Mouse (Mus musculus) spleen, adult 18-20 months (tissue): ENCODE results near the gene Gtdc1.

Experiments
- DNase-seq, 2 experiments: peaks; one replicate each; pipeline ENCODE4 v3.0.0; 2022; ENCODE audit warnings: mixed read lengths in 2 of 2

Gene Gtdc1

GRCm38 (mm10) chr2:44927482-44927811 lies at the start of gene Gtdc1:
Gene Gtdc1 (minus strand): TSS chr2:44927657.
- DNase-seq, result no peak

DNA sequence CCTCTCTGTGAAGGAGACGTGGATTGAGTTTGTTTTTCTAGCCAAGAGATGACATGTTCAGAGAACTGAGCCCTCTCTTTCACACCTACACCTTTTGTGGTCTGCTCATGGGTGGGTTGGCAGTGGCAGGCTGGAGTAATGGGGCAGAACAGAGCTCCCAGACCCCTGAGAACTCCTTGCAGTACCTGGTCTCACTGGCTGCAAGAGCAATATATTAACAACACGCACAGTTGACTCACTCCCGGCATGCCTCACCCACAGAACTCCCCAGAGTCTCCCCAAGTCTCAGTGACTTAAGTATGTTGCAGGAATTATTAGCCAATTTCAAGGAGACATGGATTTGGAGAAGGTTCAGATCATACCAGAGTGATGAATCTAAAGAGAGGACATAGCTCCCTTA lies 49.6 kb upstream of the Gtdc1 start:
- DNase-seq, result no peak

- no peak for DNase-seq
These were observed 49.0 kb upstream of the Gtdc1 start for GRCm38 (mm10) chr2:44976484-44976883.

DNA sequence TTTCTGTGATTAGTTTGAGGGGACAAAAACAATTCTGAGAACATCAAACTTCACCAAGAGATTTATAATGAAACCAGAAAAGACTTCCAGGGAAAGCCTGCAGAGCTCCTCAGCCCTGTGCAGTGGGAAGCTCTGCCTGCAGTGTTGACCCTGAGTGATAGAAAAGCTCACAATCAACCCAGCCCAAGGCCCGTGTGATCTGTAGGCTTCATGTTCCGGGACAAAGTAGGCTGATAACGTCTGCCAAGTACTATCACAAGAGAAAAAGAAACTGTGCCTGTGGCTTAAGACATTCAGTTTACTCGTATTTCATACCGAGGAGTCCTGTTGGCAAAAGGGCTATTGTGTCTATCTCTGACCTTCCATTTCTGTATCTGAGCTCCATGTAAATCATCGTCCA lies 46.4 kb upstream of the Gtdc1 start:
- no peak for DNase-seq

- no peak for DNase-seq
These were observed 42.7 kb upstream of the Gtdc1 start for GRCm38 (mm10) chr2:44970087-44970646.

GRCm38 (mm10) chr2:44969640-44970039 lies 42.2 kb upstream of the Gtdc1 start:
- DNase-seq, result no peak

DNA sequence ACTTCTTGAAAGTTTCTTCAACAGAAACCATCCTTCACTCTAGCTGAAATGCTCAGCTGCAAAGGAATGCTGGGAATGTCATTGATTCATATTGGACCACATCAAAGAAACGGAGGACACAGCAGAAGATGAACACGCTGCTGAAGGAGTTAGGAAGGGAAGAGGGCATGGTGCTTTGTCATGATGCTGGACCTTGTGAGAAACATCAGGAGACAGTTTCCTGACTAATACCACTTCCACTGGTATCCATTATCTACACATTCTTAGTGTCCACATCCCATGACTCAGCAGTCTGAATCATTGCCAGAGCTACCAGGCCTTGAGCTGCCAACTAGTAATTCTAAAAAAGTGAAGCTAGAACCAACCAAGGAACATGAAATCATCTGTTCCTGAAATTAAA lies 41.8 kb upstream of the Gtdc1 start:
- no peak for DNase-seq

DNA sequence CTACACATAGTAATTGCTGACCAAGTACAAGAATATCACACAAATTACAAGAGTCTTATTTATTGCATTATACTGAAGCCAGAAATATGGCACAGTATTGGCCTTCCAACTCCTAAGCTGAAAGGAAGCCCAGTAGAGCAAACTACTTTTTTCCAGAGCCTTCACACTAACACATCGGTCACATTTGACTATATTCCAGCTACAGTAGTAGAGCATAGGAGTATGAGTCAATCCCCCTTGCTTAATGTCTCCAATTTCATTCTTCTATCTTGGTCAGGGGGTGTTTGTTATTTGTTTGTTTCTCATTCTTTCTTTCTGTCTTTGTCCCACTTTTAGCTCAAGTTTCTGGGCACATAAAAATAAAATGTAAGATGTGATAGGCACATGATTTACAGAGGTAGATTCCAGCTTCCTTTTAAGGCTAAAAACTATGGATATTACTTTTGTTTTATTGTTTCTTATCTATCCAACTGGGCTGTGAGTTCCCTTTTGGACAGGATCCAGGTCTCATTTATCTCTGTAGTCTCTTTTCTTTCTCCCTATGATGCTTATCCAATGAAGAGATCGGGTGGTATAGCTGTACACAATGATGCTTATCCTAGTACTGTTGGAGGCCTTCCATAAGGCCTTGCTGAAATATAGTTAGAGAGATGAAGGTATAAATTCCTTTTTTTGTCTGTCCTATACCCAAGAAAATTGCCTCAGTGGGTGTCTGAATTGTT lies 38.5 kb upstream of the Gtdc1 start:
- no peak for DNase-seq

DNA sequence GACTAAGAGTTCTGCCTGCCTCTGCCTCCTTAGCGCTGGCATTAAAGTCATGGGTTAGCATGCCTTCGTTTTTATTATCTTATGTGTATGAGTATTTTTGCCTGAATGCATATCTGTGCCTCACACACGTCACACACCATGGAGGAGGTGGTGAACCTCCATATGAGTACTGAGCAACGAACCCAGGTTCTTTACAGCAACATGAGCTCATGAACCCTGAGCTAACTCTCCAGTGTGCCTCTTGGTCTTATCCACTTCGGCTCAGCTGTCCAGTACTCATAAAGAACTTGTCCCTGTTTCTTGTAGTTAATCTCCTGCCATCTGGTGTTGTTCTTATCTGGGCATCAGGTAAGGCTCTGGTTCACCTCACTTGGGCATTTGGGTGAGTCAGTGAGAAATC lies 35.2 kb upstream of the Gtdc1 start:
- DNase-seq, result no peak

DNA sequence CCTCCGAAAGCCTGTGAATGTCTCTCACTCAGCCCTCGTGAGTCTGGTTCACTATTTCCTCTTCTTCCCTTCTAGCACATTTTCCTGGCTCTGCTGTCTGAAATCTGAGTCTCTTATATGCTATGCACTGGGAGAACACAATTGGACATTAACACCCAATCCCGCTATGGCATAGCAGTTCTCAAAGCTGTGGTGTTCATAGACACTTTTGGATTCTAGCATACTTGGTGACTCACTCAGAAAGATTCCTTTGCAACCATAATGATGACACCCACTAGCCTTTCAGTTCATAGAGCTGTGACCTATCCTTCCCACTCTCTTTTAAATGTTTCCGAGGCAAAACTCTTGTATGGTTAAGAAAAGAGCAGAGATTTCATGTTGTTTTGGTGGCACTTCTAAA lies 33.7 kb upstream of the Gtdc1 start:
- no peak for DNase-seq

- no peak for DNase-seq
These were observed 33.1 kb upstream of the Gtdc1 start for GRCm38 (mm10) chr2:44960561-44960960.

DNA sequence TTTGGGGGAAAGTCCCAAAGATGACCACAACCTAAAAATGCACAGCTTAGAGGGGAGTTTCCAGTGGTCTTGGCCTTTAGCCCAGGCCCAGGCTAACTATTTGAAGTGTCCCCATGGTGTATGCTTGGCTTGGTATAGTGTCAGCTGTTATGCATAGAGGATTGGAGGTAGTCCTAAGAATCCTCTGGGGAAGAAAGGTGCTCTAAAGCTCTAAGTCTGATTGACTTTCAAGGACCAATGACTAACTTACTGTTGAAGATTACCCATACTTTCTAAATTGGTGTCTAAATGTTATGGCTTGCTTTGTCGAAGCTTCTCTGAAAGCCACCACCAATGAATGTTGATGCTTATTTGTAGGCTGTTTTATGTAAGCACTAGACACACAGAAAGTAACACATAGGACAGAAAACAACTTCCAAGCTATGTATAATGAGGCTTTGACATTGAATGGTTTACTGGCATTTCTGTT lies 29.9 kb upstream of the Gtdc1 start:
- no peak for DNase-seq

DNA sequence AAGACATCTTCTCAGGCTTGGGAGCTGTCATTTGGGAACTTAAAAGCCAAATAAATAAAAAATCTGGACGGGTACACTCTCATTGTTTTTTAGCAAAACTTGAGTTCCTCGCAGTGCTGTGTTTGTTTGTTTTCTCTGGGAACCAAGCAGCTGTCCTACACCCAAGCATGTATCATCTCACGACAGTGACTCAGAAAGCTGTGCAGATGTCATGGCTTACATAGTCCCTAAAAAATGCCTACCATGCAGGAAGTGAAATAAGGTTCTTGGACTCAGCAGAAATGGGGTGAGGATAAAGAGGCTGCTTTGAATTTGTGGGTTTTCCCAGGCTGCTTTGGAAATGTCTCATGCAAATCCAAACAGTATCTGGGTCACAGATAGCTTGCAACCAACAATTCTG lies 28.8 kb upstream of the Gtdc1 start:
- DNase-seq, result no peak

GRCm38 (mm10) chr2:44955506-44955905 lies 28.0 kb upstream of the Gtdc1 start:
- DNase-seq, result no peak

- no peak for DNase-seq
These were observed 26.7 kb upstream of the Gtdc1 start for GRCm38 (mm10) chr2:44954180-44954579.

DNA sequence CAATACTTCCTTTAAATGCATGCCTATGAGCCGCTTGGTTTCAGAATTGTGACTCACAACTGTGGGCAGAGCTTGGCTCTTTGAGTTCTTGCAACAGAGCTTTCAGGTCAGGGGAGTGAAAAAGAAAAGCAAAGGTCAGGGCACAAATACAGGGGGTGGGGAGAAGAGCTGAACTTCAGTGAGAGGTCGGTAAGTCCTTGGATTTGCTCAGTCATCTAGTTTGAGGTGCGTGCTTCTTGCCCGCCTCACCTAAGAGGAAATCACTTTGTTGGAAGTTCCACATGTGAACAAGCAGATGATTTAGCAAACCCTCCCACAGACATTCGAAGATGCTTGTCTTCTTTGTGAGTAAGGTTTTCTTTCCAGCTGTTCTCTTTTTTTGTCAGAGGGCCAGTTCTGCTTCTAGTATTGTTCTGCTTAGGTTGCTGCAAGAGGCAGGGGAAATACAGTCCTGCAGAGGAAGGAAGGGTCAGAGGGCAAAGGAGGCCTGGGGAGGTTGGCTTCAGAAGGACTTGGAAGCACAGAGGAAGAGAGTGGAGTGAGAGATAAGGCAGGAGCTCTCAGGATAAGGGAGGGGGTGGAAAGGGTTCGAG lies 25.5 kb upstream of the Gtdc1 start:
- no peak for DNase-seq

DNA sequence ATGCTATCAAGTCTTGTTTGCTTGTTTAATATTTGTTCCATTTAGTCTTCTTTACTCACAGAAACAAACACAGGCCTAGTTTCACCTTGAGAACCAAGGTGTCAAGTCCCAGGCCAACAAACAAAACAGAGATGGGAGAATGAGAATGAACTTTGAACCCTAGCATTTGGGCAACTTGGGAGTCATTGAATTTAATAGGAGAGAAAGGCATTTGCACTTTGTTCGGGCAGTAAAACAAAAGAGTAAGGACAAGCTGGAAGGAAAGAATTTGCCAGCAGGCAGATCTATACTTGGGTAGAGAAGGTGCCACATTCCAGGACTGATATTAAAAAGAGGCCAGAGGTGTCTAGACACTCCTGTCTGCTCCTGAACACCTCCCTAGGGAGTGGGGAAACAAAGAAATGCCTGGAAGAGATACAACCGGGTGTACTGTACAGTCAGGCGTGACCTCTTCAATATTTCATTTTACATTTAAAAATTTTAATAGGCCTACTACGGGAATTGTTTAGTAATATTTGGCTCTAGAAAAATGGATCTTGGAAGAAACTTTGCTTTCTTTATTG lies 24.3 kb upstream of the Gtdc1 start:
- no peak for DNase-seq

- no peak for DNase-seq
These were observed 17.2 kb upstream of the Gtdc1 start for GRCm38 (mm10) chr2:44944689-44945088.

- no peak for DNase-seq
These were observed 3.5 kb upstream of the Gtdc1 start for GRCm38 (mm10) chr2:44930951-44931350.

GRCm38 (mm10) chr2:44928631-44929030 lies 1.2 kb upstream of the Gtdc1 start:
- no peak for DNase-seq

DNA sequence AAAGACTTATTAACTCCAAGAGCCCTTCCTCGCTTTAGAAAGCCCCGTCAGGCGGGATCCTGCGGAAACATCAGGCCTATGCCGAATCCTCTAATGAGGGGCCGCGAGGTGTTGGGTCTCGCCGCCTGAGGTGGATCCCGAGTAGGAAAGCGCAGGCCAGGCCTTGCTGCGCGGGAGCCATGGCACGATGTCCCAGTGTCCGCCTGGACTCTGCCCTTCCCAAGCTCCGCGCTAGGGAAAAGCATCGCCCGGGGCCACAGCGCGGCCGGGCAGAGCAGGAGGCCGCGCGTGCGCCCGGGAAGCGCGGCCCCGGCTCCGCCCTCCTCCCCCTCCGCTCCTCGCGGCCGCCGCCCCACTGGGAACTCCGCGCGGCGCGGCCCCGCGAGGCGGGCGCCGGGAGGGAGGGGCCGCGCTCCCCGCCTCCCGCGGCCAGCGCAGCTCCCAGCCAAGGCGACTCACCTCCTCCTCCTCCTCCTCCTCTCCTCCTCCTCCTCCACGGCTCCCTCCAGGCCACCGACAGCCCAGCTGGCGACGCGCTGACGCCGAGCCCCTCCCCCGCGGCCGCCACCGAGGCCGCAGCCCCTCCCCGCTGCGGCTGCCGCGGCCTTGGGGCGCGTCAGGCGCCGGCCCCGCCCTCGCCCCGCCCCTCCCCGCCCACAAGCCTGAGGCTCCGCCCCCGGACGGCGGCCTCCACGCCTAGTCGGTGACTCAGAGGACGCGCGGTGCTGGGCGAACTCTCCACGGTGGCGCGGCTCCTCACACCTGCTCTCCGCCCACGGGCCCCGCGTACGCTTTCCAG lies 575 bp downstream of the Gtdc1 start:
- peak; percentile 82 for DNase-seq

- DNase-seq, result no peak
These were observed 1.2 kb downstream of the Gtdc1 start for GRCm38 (mm10) chr2:44926167-44926682.

DNA sequence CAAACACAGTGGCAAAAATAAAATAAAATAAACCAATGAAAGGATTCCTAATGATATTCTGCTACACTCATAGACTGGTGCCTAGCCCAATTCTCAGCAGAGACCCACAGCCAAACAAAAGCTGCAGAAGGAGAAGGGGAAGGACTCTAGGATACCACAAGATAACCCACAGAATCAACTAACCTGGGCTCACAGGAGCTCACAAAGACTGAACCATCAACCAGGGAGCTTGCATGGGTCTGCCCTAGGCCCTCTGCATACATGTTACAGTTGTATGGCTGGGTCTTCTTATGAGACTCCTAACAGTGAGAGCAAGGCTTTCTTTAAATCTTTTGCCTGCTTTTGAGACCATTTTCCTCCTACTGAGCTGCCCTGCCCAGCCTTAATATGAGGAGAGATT lies 2.8 kb downstream of the Gtdc1 start:
- no peak for DNase-seq
